Mouse (Mus musculus) neutrophil, adult 5-6 weeks (primary cell): ENCODE data around the gene Usp4. TPM values are rescaled to one million over a fixed set of nuclear protein-coding genes. Genes with fewer than 3 reads are reported as not detected.
"Not testable (repeated sequence)": the region's sequence is repeated elsewhere in the genome, so short reads cannot be mapped to it uniquely, and the experiment has no call there.

Experiments
- ATAC-seq: fragments of 151-379, 151-347 bp; 2 replicates; pipeline ENCODE4 v1.8.0; 2017; ENCODE audit warnings: mild to moderate bottlenecking, moderate TSS enrichment; ENCODE audit not compliant: insufficient number of reproducible peaks, poor library complexity, low FRiP score, severe bottlenecking; ENCODE audit errors: extremely low read depth
- total RNA-seq: library from RNA; stranded (forward); fragments of 200-1000 nt; gene quantifications from 2 replicates; pipeline ENCODE4 v1.2.3, GENCODE M21; 2017

Usp4 gene
- 140 and 154 TPM in 2 replicates for total RNA-seq

GRCm38 (mm10) chr9:108347540-108348289, at the start of gene Usp4:
Usp4 (plus strand) TSS chr9:108347853.
- ATAC-seq = peak; percentile 85

- no peak for ATAC-seq
Measured at GRCm38 (mm10) chr9:108301853-108302252, 45.8 kb upstream of the Usp4 start.

GRCm38 (mm10) chr9:108304716-108305115, 42.9 kb upstream of the Usp4 start:
- ATAC-seq = no peak

- ATAC-seq = no peak
Measured at GRCm38 (mm10) chr9:108305170-108305569, 42.5 kb upstream of the Usp4 start.

GRCm38 (mm10) chr9:108305629-108306520, 41.8 kb upstream of the Usp4 start, which contains the start of the genes Rhoa and Tcta:
Rhoa (plus strand) TSS chr9:108306129.
Tcta (minus strand) TSS chr9:108306160.
- peak; percentile 94 for ATAC-seq

GRCm38 (mm10) chr9:108306571-108306980, 41.1 kb upstream of the Usp4 start:
- ATAC-seq = peak; percentile 37

- no peak for ATAC-seq
Measured at GRCm38 (mm10) chr9:108307021-108307807, 40.4 kb upstream of the Usp4 start.

GRCm38 (mm10) chr9:108308141-108308540, 39.5 kb upstream of the Usp4 start:
- ATAC-seq = no peak

- ATAC-seq = no peak
Measured at GRCm38 (mm10) chr9:108317572-108317971, 30.1 kb upstream of the Usp4 start.

GRCm38 (mm10) chr9:108318462-108318861, 29.2 kb upstream of the Usp4 start:
- no peak for ATAC-seq

GRCm38 (mm10) chr9:108322054-108322453, 25.6 kb upstream of the Usp4 start:
- not testable (repeated sequence) for ATAC-seq

- no peak for ATAC-seq
Measured at GRCm38 (mm10) chr9:108324784-108325183, 22.9 kb upstream of the Usp4 start.

GRCm38 (mm10) chr9:108325811-108326210, 21.8 kb upstream of the Usp4 start:
- ATAC-seq = no peak

- no peak for ATAC-seq
Measured at GRCm38 (mm10) chr9:108337848-108338550, 9.7 kb upstream of the Usp4 start.

- ATAC-seq = no peak
Measured at GRCm38 (mm10) chr9:108338551-108338885, 9.1 kb upstream of the Usp4 start.

- ATAC-seq = peak; percentile 72
Measured at GRCm38 (mm10) chr9:108338886-108339781, 8.5 kb upstream of the Usp4 start, which contains the start of gene Gpx1. Gpx1 (plus strand) TSS chr9:108338903.

- ATAC-seq = no peak
Measured at GRCm38 (mm10) chr9:108339886-108340257, 7.8 kb upstream of the Usp4 start.
